Mouse (Mus musculus) liver, postnatal 0 days (tissue): ENCODE measurements at regions not wholly inside any gene's neighbourhood (a gene's known extent, or its start where the extent isn't known, plus 50 kb on each side); places are given as distances from the start of the nearest gene placed in this dataset.
"Not testable (repeated sequence)": the region's sequence is repeated elsewhere in the genome, so short reads cannot be mapped to it uniquely, and the experiment has no call there.

Experiments
- CTCF ChIP-seq: sonication (generic); IDR thresholded peaks from 2 replicates; pipeline ENCODE4 v1.5.1; 2016; ENCODE audit warnings: antibody characterized with exemption, low read depth
- EP300 ChIP-seq: IDR thresholded peaks from 2 replicates; pipeline ENCODE4 v1.6.1; 2016; ENCODE audit warnings: antibody characterized with exemption, low read depth, mild to moderate bottlenecking

GRCm38 (mm10) chr9:4047654-4048053 lies 261.6 kb downstream of the Aasdhppt start:
- not testable (repeated sequence) for TF ChIP-seq CTCF, EP300
